Mouse (Mus musculus) bone marrow, adult 2 months (tissue): Measurements from ENCODE around the gene Rbbp7. TPM values are rescaled to one million over a fixed set of nuclear protein-coding genes. Genes with fewer than 3 reads are reported as not detected.
A peak's percentile ranks its signal among the peaks of the same experiment; 100 is the strongest.

Experiments
- H3K27ac ChIP-seq: fragments of 200-500 bp; 2 replicates; pipeline ENCODE4 v1.5.1; 2012; ENCODE audit warnings: low read depth, mild to moderate bottlenecking, control low read depth, inconsistent platforms, low read length; ENCODE audit not compliant: control insufficient read depth, poor library complexity, insufficient read depth
- H3K4me1 ChIP-seq: fragments of 200-500 bp; 2 replicates; pipeline ENCODE4 v1.6.1; 2011; ENCODE audit warnings: low read length; ENCODE audit not compliant: control insufficient read depth, insufficient read depth
- H3K4me3 ChIP-seq: fragments of 200-500 bp; replicated peaks from 2 replicates; pipeline ENCODE3; 2011; ENCODE audit warnings: mild to moderate bottlenecking, low read depth, low read length, control low read depth; ENCODE audit not compliant: control insufficient read depth
- CTCF ChIP-seq: fragments of 200-500 bp; IDR thresholded peaks from 2 replicates; pipeline ENCODE4 v1.5.1; 2011; ENCODE audit warnings: low read length, control low read depth; ENCODE audit not compliant: control insufficient read depth, insufficient read depth
- POLR2A ChIP-seq: fragments of 200-500 bp; IDR thresholded peaks from 2 replicates; pipeline ENCODE4 v1.6.1; 2011; ENCODE audit warnings: low read depth, mild to moderate bottlenecking, control low read depth, low read length, borderline replicate concordance; ENCODE audit not compliant: control insufficient read depth
- WGBS: fragments of 180-500 bp; shearing (Covaris S2); methylation state at CpG from one replicate; pipeline ENCODE4 v1.1.7; 2018; 5-methylcytosine and 5-hydroxymethylcytosine counted together
- polyA plus RNA-seq: library from polyadenylated mRNA; stranded (reverse); fragments of >200 nt; gene quantifications from 2 replicates; pipeline ENCODE4 v1.2.4, GENCODE M21; 2011; ENCODE audit warnings: low replicate concordance; ENCODE audit not compliant: missing spikeins, insufficient read depth, insufficient read length

The Rbbp7 gene
- polyA plus RNA-seq, 1 experiment, result 69.5 TPM

DNA sequence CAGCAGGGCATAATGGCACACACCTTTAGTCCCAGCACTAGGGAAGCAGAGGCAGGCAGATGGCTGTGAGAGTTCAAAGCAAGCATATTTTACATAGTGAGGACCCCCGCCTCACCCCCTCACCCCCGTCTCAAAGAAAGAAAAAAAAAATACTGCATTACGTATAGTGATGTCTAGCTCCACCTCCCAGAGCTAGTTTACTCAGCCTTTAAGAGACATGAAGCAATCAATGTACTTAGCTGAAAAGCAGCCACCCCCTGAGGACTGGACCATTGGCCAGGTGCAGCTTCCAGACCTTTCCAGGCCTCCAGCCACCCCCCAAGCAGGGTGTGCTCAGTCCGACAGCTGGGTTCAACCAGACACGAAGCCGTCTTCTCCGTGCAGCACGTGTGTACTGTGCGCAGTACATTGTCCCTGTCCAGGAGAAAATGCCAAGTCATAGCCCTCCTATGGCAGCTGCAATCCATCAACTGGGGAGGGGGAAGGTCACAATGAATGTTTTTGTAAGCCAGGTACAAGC, 24.0 kb upstream of the Rbbp7 start:
- whole genome bisulfite sequencing, result 30% methylated on average over 9 of the region's 9 CpGs
- no peaks in the 10 kb centered on the region for H3K4me1 ChIP-seq
- H3K4me3 ChIP-seq, result no peak overlapping the region
- no peak overlapping the region for H3K27ac ChIP-seq
- no peak for TF ChIP-seq CTCF
- TF ChIP-seq POLR2A, result no peak

DNA sequence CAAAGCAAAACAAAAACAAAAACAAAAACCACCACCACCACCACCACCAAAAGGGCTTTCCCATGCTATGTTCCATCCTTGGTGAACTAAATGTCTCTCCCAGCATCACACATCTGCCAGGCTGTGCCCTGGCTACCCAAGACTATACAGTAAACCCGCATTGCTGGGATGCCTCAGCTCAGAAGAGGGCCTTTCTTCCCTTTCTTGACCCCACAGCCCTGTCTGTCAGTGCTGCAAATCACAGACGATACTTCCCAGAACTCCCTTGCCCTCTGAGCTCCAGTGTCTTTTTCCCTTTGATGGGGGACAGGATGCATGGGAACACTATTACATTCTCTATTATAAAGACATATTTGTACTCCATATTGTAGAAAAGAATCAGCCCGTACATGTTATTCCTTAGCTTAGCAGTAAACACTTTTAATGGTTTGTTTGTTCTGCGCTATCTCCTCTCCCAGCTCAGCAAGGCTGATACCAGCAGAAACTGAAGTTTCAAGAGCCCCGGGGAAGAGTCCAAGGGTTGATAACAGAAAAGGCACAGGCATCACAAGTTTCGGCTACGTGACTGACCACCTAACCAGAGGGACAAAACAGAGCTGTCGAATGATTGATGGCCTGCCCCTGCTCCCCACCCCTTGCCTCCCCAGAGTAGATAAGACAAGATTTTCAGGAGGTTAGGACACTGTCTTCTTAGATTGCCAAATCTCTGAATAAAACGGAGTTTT, 11.3 kb upstream of the Rbbp7 start:
- no peak for TF ChIP-seq POLR2A
- TF ChIP-seq CTCF, result no peak
- H3K4me3 ChIP-seq, result no peak overlapping the region
- 65% methylated on average over 9 of the region's 9 CpGs for WGBS
- no peak overlapping the region for H3K27ac ChIP-seq
- no peaks in the 10 kb centered on the region for H3K4me1 ChIP-seq

DNA sequence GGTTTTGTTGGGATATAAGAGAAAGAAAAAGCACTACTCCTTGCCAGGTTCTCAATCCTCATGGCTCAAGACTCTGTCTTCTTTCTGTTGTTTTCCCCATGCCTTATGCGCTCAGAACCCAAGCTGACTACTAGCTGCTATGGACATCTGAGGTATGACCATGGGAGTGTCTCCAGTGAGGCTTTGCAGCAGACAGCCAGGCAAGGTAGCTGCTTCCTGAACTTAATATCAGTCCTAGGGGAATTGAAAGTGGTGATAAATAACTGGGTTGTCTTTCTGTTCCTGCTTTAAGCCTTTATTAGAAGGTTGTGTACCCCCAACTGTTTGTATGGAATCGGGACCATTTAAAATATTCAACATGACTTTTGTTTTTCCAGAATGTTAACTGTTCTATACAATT, 7.8 kb upstream of the Rbbp7 start:
- no peaks in the 10 kb centered on the region for H3K4me1 ChIP-seq
- WGBS, result 88% methylated on average over 2 of the region's 2 CpGs
- TF ChIP-seq POLR2A (no peak), CTCF (no peak)

DNA sequence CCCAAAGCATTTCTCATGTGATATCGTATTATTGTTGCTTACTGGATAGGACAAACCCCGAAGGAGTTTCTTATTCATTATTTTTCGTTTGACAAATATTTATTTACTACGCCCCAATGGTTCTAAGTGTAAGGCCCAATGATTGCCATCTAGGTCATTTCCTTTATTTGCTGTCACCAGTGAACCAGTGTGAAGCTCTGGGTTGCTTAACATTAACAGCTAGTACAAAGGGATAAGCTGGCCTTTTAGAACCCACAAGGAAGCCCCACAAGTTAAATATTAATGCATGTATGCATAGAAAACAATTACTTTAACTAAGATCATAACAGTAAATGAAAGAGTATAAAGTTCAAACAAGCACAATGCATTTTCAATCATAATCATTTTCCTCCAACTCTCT, 5.9 kb upstream of the Rbbp7 start:
- no peak overlapping the region for H3K4me3 ChIP-seq
- H3K27ac ChIP-seq, result no peak overlapping the region
- no peak for TF ChIP-seq CTCF
- TF ChIP-seq POLR2A, result no peak
- 78% methylated on average over 4 of the region's 4 CpGs for WGBS
- no peaks in the 10 kb centered on the region for H3K4me1 ChIP-seq

More for the DNA sequence above, 7.8 kb upstream of the Rbbp7 start:
- H3K27ac ChIP-seq, result no peak overlapping the region
- H3K4me3 ChIP-seq, result no peak overlapping the region

DNA sequence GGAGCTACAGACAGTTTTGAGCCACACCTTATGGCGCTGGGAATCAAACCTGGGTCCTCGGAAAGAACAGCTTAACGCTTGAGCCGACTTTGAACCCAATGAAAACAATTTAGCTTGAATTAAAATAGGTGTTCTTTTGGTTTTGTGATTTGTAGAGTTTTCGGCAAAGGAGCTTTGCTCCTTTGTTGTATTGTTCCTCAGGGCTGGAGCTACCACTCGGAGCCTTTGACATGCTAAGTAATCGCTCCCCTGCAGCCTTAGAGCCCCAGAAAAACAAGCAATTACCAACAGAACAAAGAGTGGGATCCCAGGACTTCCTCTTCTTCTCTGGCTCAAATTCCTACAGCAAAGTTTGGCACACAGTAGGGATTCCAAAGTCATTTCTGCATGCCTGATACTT, 4.1 kb upstream of the Rbbp7 start:
- Histone ChIP-seq H3K27ac (no peak overlapping the region), H3K4me1 (no peaks in the 10 kb centered on the region), H3K4me3 (no peak overlapping the region)
- WGBS, result 80% methylated on average over 7 of the region's 7 CpGs
- TF ChIP-seq CTCF (no peak), POLR2A (no peak)

DNA sequence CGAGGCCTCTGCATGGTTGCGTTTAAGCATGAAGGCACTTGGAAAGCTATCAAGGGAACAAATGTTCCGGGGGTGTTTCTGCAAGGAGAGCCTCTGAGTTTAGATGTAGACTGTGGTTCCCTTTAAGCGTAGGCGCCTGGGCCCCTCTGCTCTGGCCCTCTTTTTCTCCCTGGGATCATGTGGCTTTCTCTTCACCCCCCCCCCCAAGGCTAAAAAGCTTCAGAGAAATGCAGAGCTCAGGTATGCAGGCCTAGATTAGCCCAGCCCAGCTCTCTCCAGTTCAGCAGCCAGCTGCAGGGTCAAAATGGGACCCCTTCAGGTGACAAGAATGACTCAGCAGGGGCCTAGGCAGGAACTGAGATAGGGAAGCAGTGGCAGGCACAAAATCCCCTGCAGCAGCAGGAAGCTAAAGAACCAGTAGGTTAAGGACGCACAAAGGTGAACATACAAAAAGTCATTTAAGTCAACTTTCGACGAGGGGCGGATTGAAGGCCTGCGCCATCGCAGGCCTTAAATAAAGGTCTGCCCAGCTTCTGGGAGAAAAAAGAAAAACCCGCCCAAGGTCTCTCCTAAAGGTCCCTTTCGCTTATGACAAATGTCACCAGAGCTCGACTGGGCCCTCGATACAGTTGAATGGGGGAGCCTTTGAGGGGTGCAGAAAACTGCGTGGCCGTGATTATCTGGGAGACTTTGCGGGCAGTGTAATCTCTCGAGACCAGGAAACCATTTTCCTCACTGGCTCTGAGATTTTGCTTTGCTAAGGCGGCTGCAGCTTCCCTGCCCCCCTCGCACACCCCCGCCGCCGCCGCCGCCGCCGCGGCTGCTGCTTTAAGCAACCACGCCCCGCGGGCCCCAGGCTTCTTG, 719 bp upstream of the Rbbp7 start:
- TF ChIP-seq POLR2A, result no peak
- no peak for TF ChIP-seq CTCF
- H3K27ac ChIP-seq, result peak overlapping the region; percentile 78
- WGBS, result 20% methylated on average over 28 of the region's 32 CpGs

DNA sequence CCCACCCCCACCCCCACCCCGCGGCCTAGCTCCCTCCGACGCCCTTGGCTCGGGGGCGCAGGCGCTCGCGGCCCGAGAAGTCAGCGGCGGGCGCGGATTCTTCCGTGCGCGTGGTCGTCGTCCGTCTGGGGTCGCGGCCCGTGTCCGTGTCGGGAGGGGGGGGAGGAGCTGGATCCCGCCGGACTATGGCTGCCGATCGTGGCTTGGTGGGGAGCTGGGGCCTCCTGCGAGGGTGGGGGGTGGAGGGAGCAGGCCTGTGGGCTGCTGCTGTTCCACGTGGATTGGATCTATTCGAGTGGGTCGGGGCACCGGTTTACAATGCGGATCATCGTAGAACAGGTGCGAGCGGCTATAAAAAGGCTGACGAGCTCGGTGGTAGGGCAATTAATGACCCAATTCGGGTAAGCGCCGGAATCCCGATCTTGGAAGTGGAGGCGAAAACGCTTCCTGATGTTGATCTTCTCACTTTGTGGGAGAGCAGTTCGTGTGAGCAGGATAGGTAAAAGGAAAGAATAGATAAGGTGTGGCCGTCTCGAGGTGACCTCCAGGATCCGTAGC, 835 bp downstream of the Rbbp7 start:
- no peaks in the 10 kb centered on the region for H3K4me1 ChIP-seq
- no peak for TF ChIP-seq POLR2A
- no peak for TF ChIP-seq CTCF
- peak overlapping the region; percentile 81 for H3K4me3 ChIP-seq
- no peak overlapping the region; the same call in 1 of the 2 replicates for H3K27ac ChIP-seq
- 24% methylated on average over 37 of the region's 50 CpGs for WGBS

More for the DNA sequence above, 719 bp upstream of the Rbbp7 start:
- Histone ChIP-seq H3K4me3 (peak overlapping the region; percentile 60), H3K4me1 (no peaks in the 10 kb centered on the region)
